Mouse (Mus musculus): ENCODE data around the gene Nyap2.

DNA sequence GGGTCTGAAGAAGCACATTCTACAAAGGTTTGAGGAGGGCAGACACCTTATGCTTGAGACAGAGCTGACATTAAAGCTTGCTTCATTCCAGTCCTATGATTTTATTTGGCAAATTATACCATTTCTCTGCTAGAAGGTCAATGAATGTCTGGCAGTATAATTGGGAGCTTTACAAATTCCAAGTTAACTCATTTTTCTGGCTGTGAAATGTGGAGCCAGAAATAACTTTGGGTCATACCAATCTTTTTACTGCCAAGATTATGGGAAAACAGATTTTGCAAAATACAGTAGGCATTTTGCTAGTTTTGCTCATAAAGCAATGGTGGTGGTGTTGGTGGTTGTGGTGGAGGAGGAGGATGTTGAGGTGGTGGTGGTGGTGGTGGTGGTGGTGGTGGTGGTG is 96.0 kb downstream of the Nyap2 start:
- TF ChIP-seq CTCF (conservative IDR thresholded peaks at IDR 0.05; ENCODE audit: low read length) (no peak), NANOG (IDR thresholded peaks at IDR 0.05; ENCODE audit: borderline replicate concordance, low read length) (no peak)

Measured in E14TG2a.4 (cell line).